Mouse (Mus musculus) cerebellum, adult 18-20 months (tissue): ENCODE measurements around the gene Polr2a.
"Not testable (repeated sequence)": the region's sequence is repeated elsewhere in the genome, so short reads cannot be mapped to it uniquely, and the experiment has no call there.

Source experiments
- DNase-seq, 2 experiments: peaks; one replicate each; pipeline ENCODE4 v3.0.0; 2021

Gene Polr2a

DNA sequence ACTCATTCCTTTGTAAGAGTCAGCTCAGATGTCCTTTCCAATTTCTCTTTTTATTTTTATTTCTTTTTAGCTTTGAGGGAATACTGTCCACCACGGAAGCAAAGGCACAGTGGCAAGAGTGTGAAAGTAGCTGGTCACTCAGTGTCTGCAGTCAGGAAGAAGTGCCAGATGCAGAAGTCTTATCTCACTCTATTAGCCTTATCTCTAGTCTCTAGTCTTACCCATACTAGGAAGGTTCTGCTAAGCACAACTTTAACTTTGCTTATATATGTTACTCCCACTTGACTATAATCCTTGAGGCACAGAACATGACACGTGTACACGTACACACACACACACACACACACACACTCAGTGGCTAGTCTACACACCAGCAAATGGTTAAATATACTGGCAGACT lies 6.8 kb downstream of the Polr2a start:
- DNase-seq, result no peak

DNA sequence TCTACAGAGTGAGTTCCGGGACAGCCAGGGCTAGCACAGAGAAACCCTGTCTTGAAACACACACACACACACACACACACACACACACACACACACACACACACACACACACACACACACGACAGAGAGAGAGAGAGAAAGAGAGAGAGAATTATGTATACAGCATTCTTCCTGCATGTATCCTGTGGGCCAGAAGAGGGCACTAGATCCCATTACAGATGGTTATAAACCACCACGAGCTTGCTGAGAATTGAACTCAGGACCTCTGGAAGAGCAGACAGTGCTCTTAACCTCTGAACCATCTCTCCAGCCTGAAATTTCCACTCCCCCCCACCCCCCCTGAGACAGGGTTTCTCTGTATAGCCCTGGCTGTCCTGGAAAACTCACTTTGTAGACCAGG lies 27.0 kb downstream of the Polr2a start:
- not testable (repeated sequence) for DNase-seq

DNA sequence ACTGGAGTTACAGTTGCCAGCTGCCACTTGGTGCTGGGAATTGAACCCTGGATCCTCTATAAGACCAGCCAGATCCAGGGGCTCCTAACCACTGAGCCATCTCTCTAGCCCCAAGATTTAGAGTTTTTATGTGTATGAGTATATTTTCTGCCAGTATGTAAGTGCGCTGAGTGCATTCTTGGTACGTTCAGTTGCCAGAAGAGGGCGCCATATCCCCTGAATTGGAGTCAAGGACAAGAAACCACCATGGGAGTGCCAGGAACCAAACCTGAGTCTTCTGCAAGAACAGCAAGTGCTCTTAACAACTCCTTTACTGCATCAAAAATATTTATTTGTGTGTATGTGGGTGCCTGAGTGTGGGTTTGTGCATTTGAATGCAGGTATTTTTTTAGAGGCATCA lies 29.4 kb downstream of the Polr2a start:
- DNase-seq, result peak; percentile 56 to 63

DNA sequence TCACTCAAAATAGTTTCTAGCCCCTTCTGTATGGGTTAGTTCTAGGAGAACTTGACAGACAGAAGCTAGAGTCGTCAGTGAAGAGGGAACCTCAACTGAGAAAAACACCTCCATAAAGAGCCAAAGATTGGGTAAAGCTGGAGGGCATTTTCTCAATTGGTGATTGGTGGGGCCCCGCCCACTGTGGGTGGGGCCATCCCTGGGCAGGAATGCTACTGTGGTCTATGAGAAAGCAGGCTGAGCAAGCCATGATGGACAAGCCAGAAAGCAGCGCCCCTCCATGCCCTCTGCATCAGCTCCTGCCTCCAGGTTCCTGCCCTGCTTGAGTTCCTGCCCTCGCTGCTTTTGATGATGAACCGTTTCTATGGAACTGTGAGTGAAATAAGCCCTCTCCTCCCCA lies 32.5 kb downstream of the Polr2a start:
- DNase-seq, result no peak

DNA sequence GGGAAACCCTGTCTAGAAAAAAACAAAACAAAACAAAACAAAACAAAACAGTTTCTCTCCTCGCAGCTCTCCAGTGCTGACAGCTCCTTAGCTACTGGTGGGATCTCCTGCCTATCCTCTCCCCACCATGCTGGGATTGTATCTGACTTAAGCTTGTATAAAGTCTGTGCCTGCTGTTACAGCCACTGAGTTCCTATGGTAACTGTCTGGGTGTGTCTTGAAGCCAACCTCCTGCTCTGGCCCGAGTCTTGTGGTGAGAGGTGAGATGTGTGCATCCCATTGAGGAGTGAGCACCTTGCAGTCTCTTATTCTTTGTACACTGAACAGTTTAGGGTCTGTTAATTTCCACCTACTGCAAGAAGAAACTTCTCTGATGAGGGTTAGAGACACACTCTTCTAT lies 35.4 kb downstream of the Polr2a start:
- no peak for DNase-seq

DNA sequence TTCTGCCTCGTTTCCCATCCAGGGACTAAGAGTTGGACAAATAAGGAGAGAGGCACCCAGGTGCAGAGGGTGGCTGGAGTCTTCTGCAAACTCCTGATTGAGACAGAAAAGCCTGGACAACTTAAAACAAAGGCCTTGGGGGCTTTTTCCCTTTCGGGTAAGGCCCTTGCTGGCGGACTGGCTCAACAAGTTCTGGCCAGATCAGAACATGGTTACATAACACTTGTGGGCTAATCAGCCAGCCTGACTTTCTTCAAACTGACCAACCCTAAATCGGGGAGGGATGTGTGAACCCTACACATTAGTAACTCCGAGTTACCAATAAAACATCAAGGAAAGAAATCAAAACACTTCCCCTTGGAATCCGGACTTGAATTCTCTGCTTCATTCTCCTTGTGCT lies 37.6 kb downstream of the Polr2a start:
- no peak for DNase-seq

DNA sequence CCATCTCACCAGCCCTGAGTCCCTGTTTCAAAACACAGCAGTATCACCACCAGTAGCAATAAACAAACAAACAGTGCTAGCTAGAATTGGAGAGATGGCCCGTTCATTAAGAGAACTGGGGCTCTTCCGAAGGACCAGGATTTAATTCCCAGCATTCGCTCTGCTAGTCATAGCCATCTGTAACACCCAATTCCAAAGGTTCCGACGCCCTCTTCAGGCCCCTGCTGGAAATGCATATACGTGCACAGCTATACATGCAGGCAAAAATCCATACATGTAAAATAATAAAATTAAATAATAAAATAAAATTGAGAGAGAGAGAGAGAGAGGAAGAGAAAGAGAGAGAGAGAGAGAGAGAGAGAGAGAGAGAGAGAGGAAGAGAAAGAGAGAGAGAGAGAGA lies 39.0 kb downstream of the Polr2a start:
- DNase-seq, result no peak

DNA sequence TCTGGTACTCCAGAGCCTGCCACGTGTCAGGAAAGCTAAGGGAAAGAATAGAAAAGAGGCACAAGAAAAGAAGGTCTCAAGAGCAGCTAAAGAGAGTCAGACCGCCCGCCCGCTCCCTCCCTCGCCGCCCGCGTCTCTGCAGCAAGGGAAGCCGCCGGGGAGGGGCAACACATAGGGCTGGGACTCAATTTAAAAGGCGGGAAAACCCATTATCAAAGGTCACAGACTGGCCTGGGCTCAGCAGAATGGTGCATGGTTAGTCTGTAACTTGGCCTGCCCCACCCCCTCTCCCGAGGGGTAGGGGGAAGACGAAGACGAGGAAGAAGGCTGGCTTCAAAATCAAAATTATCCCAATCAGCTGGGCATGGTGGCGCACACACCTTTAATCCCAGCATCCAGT lies 39.8 kb downstream of the Polr2a start:
- no peak for DNase-seq

DNA sequence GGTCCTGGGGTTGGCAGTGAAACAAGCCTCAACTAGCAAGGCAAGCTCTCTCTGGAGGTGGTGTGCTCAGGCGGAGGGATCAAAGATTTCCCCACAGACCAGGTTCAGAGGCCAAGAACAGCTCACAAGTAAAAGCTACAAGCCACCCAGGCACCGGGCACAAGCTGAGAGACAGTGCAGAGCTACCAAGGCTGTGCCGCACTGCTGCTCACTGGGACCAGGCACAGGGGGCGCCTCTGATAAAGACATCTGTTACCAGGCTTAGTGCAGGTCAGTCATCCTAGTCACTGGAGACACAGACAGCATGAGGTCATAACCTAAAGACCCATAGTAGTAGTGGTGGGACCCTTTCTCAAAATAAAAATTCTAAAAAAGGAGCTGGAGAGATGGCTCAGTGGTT lies 41.5 kb downstream of the Polr2a start:
- DNase-seq, result no peak

DNA sequence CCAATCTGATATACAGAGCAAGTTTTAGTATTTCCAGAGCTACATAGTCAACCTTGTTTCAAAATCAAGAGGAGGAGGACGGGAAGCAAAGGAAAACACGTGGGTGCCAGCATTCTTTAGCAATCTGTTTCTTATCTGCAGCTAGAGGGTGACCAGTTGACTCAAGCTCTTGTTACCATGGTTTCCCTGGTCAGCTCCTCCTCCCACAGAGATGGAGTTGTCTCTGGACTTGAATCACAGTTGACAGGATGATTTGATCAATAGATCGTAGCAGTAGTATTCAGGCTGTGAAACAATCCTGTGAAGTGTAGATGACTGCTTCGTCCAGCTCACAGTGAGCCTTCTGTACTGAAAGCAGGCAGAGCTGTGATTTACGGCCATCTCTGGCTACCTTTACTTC lies 42.5 kb downstream of the Polr2a start:
- no peak for DNase-seq

DNA sequence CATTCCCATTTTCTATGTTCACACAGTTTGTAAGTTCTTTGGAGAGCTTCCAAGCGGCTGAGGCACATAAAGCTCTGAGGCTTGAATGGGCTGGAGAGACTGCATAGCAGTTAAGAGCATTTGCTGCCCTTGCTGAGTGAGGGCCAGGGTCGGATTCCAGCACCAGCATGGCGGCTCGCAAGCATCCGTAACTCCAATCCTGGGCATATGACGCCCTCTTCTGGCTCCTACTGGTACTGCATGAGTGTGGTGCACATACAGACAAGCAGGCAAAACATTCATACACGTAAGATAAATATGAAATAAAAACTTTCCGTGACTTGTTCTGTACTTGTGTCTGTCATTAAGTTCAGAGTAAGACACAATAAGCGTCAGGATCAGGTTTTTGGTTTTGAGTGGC lies 43.0 kb downstream of the Polr2a start:
- no peak for DNase-seq

DNA sequence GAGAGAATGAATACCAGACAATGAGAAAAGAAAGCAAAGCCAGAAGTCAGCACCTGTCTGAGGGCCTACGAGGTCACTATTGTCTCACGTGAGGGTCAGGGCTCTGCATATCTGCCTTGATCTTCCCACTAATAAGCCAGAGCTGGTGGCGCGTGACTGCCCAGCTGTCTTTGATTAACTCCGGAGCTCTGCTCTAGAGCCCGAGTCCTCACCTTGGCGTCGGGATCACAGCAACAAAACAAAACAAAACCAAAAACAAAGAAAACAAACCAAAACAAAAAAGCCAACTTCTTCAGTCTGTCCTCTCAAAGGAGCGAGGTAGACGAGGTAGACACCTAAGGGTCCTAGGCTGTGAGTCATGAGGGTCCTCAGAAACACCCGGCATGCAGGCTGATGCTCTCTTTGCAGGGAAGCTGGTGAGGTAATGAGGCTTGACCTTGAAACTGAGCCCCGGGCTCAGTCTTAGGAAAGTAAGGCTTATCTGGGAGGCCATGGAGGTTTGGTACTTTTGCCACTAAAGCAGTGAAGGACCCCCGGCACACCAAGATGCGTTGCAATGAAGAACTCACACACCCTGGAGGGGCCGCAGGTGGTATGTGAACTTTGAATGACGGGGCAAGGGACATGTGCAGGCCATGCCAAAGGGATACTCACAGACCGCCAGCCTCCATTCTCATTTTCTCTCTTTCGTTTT lies 43.7 kb downstream of the Polr2a start:
- no peak for DNase-seq

DNA sequence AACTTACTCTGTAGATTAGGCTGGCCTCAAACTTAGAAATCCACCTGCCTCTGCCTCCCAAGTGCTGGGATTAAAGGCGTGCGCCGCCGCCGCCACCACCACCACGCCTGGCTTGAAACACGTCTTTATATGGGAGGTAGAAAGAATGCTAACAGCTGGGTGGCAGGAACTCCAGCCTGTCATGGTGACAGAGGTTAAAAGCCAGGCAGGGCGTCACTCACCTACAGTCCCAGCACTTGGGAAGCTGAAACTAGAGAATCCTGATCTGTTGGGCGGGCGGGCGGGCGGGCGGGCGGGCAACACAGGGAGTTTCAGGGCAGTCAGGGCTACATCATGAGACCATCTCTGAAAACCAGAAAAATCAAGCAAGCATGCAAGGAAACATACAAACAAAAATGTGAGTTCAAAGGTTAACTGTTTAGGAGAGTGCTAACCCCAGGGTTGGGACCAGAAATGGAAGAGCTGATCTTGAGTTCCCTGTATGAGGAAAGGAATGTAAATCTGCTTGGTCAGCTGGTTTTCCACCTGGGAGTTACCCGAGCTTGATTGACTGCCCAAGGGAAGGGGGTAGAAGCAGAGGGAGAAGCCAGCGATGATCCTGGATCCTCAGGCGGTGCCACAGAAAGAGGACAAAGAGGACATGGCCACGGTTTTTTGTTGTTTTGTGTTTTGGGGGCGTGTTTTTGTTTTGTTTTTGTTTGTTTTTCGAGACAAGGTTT lies 45.3 kb downstream of the Polr2a start:
- DNase-seq, result no peak

DNA sequence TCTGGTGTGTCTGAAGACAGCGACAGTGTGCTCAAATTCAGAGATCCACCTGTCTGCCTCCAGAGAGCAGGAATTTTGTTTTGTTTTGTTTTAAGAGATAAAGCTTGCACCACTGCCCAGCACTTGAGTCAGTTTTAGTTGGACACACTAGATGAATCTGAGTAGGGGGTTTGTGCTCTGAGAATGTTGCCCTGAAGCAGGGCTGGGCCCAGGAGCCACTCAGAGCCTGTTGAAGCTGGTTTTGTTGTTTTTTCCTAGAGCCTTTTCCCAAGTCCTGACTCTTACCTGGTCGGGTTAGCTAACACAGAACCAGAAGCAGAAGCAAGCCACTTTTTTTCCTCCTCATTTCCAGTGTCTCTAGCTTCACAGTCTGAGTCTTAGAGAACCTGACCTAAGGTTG lies 47.4 kb downstream of the Polr2a start:
- no peak for DNase-seq

DNA sequence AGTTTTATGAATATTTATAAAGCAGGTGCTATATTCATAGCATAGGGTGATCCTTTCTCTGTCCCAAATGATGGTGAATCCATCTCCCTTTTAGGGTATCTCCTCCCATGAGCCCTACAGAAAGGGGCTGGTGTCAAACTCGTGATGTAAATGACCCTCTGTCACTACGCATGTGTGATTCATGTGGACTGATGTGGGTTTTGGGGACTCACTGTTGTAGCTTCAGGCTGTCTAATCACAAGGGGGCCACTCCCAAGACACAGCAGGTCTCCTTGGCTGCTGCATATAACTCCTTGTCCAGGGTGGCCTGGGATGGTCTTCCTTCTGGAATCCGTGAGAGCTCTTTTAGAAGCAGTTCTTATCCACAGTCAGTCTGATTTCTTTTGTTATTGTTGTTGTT lies 48.0 kb downstream of the Polr2a start:
- DNase-seq, result no peak

DNA sequence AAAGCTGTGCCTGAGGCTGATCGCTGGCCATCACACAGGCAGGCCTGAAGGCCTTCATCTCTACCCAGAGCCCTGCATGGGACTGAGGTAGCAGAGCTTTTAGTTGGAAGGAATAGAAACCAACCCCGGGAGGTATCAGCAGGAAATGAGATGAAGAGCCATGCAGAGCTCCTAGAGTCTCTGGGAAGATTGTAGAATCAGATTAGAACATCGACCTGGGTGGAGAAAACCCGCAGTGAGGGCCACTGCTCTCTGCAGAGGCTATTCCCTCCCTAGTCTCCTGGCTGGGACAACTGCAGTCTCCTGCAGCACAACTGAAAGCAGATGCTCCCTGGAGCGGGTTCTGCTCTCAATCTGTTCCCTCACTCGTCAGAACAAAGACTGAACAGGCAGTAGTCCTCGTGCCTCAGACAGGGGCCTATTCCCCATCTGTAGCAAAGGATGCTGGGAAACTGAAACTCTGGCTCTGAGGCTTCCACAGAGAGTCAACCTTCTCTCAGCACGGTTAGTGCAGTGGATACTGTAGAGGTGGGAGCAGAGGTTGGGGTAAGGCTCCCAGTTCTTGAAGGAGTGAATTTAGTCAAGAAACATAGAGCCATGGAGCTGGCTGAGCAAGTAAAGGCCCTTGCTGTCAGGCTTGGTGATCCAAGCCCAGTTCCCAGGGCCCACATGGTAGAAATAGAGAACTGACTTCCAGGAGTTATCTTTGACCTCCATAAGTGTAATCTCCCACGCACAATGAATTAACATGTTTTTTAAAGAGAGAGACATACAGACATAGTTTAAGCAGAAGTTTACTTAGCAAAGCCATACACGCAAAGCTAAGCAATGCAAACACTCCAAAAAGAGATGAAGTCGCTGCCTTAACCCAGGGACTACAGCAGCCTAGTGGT lies 48.6 kb downstream of the Polr2a start:
- DNase-seq, result peak in 1 of 2 experiments; percentile 27

DNA sequence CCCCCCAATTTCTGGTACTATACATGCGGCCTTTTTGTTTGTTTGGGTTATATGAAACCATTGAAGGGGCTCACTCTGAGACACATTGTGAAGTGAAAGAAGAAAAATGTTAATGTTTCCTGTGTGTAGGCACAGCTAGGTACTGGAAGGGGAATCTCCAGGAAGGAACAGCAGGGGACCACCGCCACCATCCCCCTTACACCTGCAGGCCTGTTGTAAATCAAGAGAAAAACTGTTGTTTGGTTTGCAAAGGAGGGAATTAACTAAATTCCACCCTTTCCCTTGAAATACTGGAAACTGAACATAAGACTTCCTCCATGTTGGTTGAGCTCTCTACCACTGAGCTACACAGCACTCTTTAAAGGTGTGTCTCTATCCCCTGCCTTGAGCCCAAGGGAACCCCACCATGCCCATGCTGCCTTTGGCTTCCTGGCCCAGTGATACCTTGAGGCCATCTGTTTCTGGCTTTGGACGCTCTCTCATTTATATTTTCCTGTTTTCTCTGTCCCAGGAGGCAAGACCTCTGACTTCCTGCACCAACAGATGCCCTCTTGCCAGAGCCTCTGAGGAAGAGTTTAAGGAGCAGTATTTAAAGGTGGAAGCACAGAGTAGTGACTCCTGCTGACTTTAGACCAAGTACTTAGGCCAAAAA lies 49.7 kb downstream of the Polr2a start:
- DNase-seq, result peak; percentile 37 to 38

DNA sequence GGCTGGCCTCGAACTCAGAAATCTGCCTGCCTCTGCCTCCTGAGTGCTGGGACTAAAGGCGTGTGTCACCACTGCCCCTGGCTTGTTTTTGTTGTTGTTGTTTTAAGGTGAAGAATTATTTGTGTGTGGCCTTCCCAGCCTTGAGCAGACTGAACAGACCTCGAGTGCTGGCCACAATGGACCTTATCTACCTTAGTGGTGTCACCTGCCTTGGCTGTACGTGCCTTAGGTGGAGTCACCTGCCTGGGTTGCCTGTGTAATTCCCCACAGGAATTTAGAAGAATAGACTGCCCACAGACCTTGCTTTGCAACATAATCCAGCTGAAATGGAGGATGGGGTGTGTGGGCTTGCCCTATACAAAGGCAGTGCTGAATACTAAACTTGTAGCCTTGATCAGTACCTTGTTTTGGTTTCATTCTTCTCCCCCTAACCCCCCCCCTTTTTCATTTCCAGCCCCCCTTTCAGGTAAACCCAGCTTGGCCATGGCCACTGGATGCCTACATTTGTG lies 50.5 kb downstream of the Polr2a start:
- no peak for DNase-seq

DNA sequence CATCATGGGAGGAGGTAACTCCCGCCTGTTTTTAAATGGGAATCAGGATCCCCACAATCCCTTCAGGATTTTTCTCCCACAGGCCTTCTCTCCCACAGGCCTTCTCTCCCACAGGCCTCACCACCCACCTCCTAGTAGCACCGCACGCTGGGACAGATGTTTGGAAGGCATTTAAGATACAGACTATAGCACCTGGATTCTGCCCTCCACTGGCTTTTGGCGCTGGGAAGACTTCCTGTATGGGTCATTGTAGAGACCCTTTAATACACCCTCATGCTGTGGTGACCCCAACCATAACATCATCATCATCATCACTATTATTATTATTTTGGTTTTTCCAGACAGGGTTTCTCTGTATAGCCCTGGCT lies 51.0 kb downstream of the Polr2a start:
- no peak for DNase-seq

DNA sequence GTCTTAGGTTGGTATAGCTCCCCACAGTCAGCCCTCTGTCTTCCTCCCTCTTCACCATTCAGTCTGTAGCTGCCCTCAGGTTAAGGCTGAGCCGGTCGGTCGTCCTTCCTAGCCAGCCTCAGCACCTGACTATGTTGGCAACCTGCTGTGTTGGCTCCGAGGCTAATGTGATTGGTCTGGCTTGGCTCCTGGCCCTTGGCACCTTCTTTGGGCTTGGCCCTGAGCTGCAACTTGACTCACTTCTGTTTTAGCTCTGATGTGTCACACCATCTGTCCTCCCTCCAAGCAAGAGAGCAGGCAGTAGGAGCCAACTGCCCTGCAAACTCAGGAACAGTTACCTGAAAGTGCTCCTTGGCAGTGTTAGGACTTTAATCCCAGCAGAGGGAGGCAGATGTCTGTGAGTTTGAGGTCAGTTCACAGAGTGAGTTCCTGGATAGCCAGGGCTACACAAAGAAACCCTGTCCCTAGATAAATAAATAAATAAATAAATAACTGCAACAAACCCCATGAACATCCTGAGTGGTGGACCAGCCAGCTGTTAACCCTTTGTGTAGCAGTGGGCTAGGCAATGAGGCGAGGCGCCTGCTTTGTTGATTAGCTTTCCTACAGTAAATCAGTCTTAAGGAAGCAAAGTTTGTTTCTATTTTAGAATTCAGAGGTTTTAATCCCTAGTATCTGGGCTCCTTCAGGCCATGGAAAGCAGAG lies 51.5 kb downstream of the Polr2a start:
- peak; percentile 96 to 97 for DNase-seq

DNA sequence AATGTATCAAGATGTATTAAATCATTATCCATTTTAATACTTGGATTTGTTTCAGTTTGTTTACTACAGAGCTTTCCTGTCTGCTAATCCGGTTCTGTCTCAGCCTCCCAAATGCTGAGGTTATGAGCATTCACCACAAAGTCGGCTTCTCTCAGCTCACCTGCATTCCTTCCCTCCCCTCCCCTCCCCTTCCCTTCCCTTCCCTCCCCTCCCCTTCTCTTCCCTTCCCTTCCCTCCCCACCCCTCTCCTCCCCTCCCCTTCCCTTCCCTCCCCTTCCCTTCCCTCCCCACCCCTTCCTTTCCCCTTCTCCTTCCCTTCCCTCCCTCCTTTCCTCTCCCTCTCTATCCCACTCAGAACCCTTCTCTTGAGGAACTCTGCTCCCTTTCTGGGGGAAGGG lies 53.8 kb downstream of the Polr2a start:
- DNase-seq, result no peak

DNA sequence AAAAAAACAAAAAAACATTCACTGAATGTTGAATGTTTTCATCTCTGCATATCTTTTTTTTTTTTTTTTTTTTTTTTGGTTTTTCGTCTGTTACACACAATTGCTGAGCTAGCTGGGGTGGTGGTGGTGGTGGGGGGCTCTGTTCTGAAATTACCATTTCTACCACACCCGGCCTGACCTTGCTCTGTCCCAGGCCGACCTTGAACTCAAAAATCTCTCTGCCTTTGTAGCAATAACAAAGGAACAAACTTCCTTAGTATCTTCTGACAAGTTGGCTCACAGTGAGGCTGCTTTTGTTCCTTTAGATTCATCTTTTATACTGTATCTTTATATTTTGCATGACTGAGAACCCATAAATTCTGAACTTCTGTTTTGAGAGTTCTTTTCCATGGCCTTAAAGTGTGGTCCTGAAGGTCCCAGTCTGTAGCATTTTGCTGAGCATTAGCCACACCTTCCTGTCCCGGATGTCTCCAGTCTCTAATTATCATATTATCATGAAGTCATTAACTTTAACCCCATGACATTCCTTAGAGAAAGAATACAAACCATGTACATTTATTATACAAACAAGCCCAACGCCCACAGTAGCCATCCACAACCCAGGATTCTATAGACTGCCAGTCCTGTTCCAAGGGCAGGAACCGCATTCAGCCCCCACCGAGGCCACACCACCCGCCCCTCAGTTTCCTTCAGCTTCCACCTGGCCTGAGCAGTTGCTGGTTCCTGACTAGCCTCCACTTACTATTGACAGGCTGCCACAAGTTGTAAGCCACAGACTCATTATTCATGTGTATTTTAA lies 54.4 kb downstream of the Polr2a start:
- no peak for DNase-seq
